25 mouse cellular contexts compared by ENCODE assay signal in the genomic region with DNA sequence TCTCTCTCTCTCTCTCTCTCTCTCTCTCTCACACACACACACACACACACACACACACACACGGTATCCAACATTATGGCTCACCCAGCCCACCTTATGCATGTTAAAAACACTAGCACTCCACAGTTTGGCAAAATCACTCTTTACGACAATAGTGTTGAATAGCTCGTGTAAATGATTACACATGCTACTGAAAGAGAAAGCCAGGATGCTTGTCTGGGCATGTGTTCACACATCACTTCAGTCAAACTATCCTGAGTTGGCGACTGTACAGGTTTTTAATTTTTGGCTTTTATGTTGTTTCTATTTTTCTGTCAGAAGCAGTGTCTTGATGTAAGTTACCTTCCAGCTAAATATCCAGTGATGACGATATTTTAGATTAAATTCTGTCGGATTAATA.
"Had no signal": no experiment of that assay in that cellular context is flagged by ENCODE, and none has a peak within 500 bp of the region (broad histone marks: within the 10 kb centered on the region; RNA-seq: fewer than 3 reads in every experiment).

No protein-coding gene starts in this region.

- H3K9me3 ChIP-seq: heart, embryonic 13.5 days; heart, embryonic 15.5 days; hindbrain, embryonic 15.5 days; kidney, embryonic 15.5 days; limb, embryonic 13.5 days; limb, embryonic 15.5 days; liver, embryonic 12.5 days had no signal

- DNase-seq: gastrocnemius, postnatal 14 days; gastrocnemius, postnatal 36 days; heart, adult 2 months; heart, postnatal 14 days; heart, postnatal 36 days; kidney, adult 11 months; kidney, adult 2 months; kidney, adult 9 months; kidney, postnatal 14 days; kidney, postnatal 36 days; layer of hippocampus, adult 9-11 months; layer of hippocampus, postnatal 36 days; left cerebral cortex, postnatal 4 days had no signal

- H3K4me2 ChIP-seq: heart, embryonic 11.5 days; heart, embryonic 13.5 days; heart, embryonic 15.5 days; hindbrain, embryonic 13.5 days; hindbrain, embryonic 15.5 days; kidney, embryonic 15.5 days; limb, embryonic 13.5 days; limb, embryonic 15.5 days; liver, embryonic 12.5 days had no signal

- H3K27me3 ChIP-seq: hindbrain, embryonic 13.5 days; hindbrain, embryonic 15.5 days; kidney, embryonic 15.5 days; limb, embryonic 15.5 days; liver, embryonic 12.5 days had no signal

- ATAC-seq: hindbrain, postnatal 0 days; intestine, embryonic 16.5 days; liver, embryonic 12.5 days had no signal

- H3K4me3 ChIP-seq: heart, adult 2 months; heart, embryonic 13.5 days; heart, embryonic 15.5 days; hindbrain, embryonic 13.5 days; hindbrain, embryonic 15.5 days; kidney, embryonic 15.5 days; limb, embryonic 13.5 days; limb, embryonic 15.5 days; liver, embryonic 12.5 days had no signal

- H3K9ac ChIP-seq: heart, embryonic 13.5 days; heart, embryonic 15.5 days; hindbrain, embryonic 13.5 days; hindbrain, embryonic 15.5 days; kidney, embryonic 15.5 days; limb, embryonic 13.5 days; limb, embryonic 15.5 days; liver, embryonic 12.5 days had no signal

- H3K27ac ChIP-seq: heart, adult 2 months; heart, embryonic 13.5 days; heart, embryonic 15.5 days; hindbrain, embryonic 13.5 days; hindbrain, embryonic 15.5 days; hindbrain, postnatal 0 days; kidney, embryonic 15.5 days; kidney, postnatal 0 days; limb, embryonic 13.5 days; limb, embryonic 15.5 days; liver, embryonic 12.5 days had no signal

- H3K36me3 ChIP-seq: heart, embryonic 13.5 days; heart, embryonic 15.5 days; hindbrain, embryonic 13.5 days; hindbrain, embryonic 15.5 days; kidney, embryonic 15.5 days; limb, embryonic 13.5 days; limb, embryonic 15.5 days; liver, embryonic 12.5 days had no signal

- H3K4me1 ChIP-seq: heart, embryonic 13.5 days; heart, embryonic 15.5 days; hindbrain, embryonic 13.5 days; hindbrain, embryonic 15.5 days; kidney, embryonic 15.5 days; limb, embryonic 13.5 days; liver, embryonic 12.5 days had no signal
